Mouse (Mus musculus) splenic B cell, adult 2 months (primary cell): Measurements from ENCODE around the gene Abhd14b.

Experiments
- DNase-seq: peaks from one replicate; pipeline ENCODE4 v3.0.0-alpha.2; 2011; ENCODE audit warnings: low read depth, low spot score
- H3K27me3 ChIP-seq: 2 replicates; pipeline ENCODE4 v1.6.1; 2012; ENCODE audit warnings: mild to moderate bottlenecking, low read length, moderate library complexity, mixed read lengths; ENCODE audit not compliant: control insufficient read depth, poor library complexity, insufficient read depth, severe bottlenecking
- H3K36me3 ChIP-seq: 2 replicates; pipeline ENCODE4 v1.6.1; 2012; ENCODE audit warnings: mild to moderate bottlenecking, low read length, moderate library complexity, mixed read lengths; ENCODE audit not compliant: control insufficient read depth, poor library complexity, insufficient read depth, severe bottlenecking

Abhd14b gene

DNA sequence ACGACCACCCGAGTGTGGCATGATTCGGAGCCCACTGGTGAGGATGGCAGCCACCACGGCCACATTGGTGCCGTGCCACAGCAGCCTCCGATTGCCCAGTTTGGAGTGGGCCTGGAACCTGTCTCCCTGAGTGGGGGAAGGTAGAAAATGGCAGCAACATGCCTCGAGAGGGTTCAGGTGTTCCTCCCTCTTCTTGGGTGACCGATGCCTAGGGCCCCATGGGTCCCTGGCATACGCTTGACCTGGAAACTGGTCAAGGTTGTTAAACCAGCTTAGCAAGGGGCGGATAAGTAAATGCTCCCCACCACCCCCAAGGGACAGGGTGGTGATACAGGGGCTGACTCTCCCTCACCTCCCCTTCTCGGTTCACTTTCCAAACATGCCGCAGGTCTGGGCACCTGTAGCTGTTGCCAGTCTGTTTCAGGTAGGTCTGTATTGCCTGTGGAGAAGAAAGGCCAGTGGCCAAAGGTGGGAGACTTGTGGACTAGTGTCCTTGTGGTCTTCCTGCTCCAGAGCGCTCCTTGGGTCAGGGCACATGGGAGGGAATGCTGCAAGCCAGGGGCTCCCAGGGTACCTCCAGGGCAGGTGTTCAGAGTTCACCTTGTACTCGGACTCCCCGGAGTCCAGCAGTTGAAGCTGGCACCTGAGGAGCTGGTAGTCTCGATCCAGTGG lies 26.0 kb downstream of the Abhd14b start:
- no peak for DNase-seq
- no peaks in the 10 kb centered on the region for H3K27me3 ChIP-seq
- H3K36me3 ChIP-seq: peaks cover 4% of the 10 kb centered on the region; the same call in 1 of the 2 replicates

- H3K27me3 ChIP-seq: no peaks in the 10 kb centered on the region
Observed at GRCm38 (mm10) chr9:106473753-106474105, 26.5 kb downstream of the Abhd14b start.

GRCm38 (mm10) chr9:106474456-106474855 lies 27.2 kb downstream of the Abhd14b start:
- no peaks in the 10 kb centered on the region for H3K27me3 ChIP-seq
- peak; percentile 77 for DNase-seq

More at GRCm38 (mm10) chr9:106473753-106474105, 26.5 kb downstream of the Abhd14b start:
- DNase-seq: no peak
- peaks cover 4% of the 10 kb centered on the region; the same call in 1 of the 2 replicates for H3K36me3 ChIP-seq

DNA sequence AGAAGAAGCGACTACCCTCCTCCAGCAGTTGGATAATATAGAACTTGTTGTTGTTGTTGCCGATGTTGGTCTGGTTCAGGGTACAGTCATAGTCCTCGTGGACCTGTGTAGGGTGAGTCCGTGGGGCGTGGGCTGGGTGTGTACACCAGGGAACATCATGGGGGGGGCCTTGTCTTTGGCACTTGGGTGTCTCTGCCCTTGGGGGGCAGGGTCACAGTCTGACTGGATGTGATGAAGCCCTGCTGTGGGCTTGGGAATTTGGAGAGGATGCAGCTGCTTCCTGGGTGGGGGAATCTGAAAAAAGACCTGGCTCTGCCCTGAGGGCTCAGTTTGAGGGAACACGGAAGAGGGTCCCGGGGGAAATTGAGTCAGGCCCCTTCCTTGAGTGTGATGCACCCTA lies 27.8 kb downstream of the Abhd14b start:
- DNase-seq: no peak
- peaks cover 4% of the 10 kb centered on the region; the same call in 1 of the 2 replicates for H3K36me3 ChIP-seq
- H3K27me3 ChIP-seq: no peaks in the 10 kb centered on the region

More at GRCm38 (mm10) chr9:106474456-106474855, 27.2 kb downstream of the Abhd14b start:
- H3K36me3 ChIP-seq: peaks cover 4% of the 10 kb centered on the region; the same call in 1 of the 2 replicates

- peaks cover 4% of the 10 kb centered on the region; the same call in 1 of the 2 replicates for H3K36me3 ChIP-seq
- no peak for DNase-seq
- H3K27me3 ChIP-seq: no peaks in the 10 kb centered on the region
Observed at GRCm38 (mm10) chr9:106475663-106476001, 28.4 kb downstream of the Abhd14b start, which contains the start of gene Rrp9. Rrp9 (plus strand) TSS chr9:106475963.

- H3K36me3 ChIP-seq: peaks cover 4% of the 10 kb centered on the region; the same call in 1 of the 2 replicates
- DNase-seq: peak; percentile 75
- no peaks in the 10 kb centered on the region for H3K27me3 ChIP-seq
Observed at GRCm38 (mm10) chr9:106476002-106476923, 29.0 kb downstream of the Abhd14b start.

GRCm38 (mm10) chr9:106476924-106477484 lies 29.7 kb downstream of the Abhd14b start, which contains the start of gene Parp3:
Parp3 (minus strand) TSS chr9:106476949.
- H3K27me3 ChIP-seq: no peaks in the 10 kb centered on the region
- peak; percentile 100 for DNase-seq
- H3K36me3 ChIP-seq: peaks cover 4% of the 10 kb centered on the region

DNA sequence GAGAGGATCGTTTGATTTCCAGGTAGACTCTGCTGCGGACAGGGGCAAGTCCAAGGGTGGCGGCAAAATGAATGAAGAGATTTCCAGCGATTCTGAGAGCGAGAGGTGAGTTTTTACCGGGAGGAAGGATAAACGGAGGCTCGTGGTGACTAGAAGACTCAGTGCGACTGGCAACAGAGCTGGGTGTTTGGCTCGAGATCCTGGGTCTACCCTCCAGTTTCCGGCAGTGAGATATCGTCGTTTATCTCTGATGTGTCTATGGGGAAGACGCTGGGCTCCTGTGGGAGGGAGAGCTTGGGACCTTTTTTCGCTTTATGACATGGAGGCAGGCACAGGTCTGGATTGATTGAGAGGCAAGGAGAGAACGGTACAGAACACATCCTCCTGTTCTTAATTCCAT lies 30.4 kb downstream of the Abhd14b start:
- Histone ChIP-seq H3K36me3 (peaks cover 4% of the 10 kb centered on the region), H3K27me3 (no peaks in the 10 kb centered on the region)
- no peak for DNase-seq

GRCm38 (mm10) chr9:106478101-106478500 lies 30.8 kb downstream of the Abhd14b start:
- no peak for DNase-seq

DNA sequence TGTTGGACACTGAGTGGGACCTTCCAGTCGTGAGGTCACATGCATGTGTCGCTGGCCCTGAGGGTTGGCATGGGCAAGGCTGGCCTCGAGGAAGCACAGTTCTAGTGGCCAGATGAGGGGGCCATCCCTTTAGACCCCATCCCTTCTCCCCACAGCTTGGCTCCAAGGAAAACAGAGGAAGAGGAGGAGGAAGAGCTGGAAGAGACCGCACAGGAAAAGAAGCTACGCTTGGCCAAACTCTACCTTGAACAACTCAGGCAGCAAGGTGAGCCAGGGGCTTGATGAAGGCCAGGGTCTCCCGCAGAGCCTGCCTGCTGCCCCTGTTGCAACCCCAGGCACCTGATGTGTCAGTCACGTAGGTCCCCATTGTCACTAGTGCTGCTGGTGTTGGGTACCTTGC lies 33.3 kb downstream of the Abhd14b start:
- H3K27me3 ChIP-seq: no peaks in the 10 kb centered on the region
- DNase-seq: no peak
- peaks cover 13% of the 10 kb centered on the region for H3K36me3 ChIP-seq

More at GRCm38 (mm10) chr9:106478101-106478500, 30.8 kb downstream of the Abhd14b start:
- Histone ChIP-seq H3K36me3 (peaks cover 4% of the 10 kb centered on the region), H3K27me3 (no peaks in the 10 kb centered on the region)

DNA sequence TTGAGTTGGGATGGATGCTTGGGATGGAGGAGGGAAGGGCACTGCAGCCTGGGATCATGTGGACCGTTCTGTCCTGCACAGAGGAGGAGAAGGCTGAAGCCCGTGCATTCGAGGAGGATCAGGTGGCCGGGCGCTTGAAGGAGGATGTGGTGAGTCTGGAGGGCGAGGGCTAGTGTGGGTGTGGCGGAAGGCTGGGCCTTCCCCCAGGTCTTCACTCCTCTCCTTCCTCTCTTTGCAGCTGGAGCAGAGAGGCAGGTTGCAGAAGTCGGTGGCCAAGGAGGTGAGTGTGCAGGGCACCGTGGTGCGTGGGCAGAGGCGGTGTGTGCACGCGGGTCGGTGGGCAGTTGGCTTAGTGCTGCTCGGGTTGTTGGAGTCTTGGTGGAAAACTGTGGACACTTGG lies 33.8 kb downstream of the Abhd14b start:
- peak; percentile 18 for DNase-seq

GRCm38 (mm10) chr9:106481676-106482075 lies 34.4 kb downstream of the Abhd14b start:
- H3K36me3 ChIP-seq: peaks cover 17% of the 10 kb centered on the region
- H3K27me3 ChIP-seq: no peaks in the 10 kb centered on the region
- no peak for DNase-seq

More for the DNA sequence above, 33.8 kb downstream of the Abhd14b start:
- no peaks in the 10 kb centered on the region for H3K27me3 ChIP-seq
- H3K36me3 ChIP-seq: peaks cover 15% of the 10 kb centered on the region

DNA sequence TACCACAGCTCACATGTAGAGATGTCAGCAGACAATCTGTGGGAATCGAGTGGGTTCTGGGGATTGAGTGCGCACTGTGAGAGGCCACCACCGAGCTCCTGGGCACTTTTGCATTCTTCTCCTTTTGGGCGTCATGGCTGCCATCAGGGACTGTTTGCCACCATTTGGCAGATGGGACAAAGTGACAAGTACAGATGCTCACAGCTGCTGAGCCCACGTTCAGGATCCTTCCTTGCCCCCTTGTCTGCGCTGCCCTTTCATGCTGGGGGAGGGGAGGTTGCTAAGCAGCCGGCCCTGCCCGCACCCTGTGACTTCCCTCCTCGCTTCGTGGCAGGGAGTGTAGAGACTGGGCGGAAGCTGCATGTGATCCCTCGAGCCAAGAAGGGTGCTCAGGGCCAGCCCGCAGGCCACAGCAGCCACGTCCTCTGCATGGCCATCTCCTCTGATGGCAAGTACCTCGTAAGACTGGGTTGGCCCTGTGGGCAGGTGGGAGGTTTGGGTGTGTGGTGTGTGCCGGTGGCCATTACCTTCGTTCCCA lies 35.4 kb downstream of the Abhd14b start:
- DNase-seq: no peak
- no peaks in the 10 kb centered on the region for H3K27me3 ChIP-seq
- peaks cover 17% of the 10 kb centered on the region for H3K36me3 ChIP-seq

DNA sequence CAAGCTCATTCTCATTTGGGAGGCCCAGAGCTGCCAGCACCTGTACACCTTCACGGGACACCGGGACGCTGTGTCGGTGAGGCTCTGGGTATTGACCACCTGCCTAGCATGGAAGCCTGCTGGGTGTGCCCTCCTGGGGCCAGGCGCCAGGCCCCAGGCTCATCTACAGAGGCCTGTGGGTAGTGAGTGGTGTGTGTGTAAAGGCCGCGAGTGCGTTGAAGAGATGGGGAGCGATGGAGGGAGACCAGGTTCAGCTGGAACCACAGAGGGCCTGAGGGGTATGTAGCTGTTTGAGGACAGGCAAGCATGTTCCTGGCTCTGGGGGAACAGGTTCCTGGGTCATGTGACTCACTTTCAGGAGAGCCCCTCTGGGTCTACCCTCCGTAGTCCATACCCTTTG lies 35.9 kb downstream of the Abhd14b start:
- no peaks in the 10 kb centered on the region for H3K27me3 ChIP-seq
- DNase-seq: no peak
- H3K36me3 ChIP-seq: peaks cover 17% of the 10 kb centered on the region
